Mouse (Mus musculus) stomach, postnatal 0 days (tissue): ENCODE measurements around the gene Aldh1l1.

ENCODE experiments used
- CTCF ChIP-seq: IDR thresholded peaks from 2 replicates; pipeline ENCODE4 v1.5.1; 2016; ENCODE audit warnings: antibody characterized with exemption, low read depth, mild to moderate bottlenecking, moderate library complexity
- EP300 ChIP-seq: optimal IDR thresholded peaks from 2 replicates; pipeline ENCODE3; 2016; ENCODE audit warnings: antibody characterized with exemption

DNA sequence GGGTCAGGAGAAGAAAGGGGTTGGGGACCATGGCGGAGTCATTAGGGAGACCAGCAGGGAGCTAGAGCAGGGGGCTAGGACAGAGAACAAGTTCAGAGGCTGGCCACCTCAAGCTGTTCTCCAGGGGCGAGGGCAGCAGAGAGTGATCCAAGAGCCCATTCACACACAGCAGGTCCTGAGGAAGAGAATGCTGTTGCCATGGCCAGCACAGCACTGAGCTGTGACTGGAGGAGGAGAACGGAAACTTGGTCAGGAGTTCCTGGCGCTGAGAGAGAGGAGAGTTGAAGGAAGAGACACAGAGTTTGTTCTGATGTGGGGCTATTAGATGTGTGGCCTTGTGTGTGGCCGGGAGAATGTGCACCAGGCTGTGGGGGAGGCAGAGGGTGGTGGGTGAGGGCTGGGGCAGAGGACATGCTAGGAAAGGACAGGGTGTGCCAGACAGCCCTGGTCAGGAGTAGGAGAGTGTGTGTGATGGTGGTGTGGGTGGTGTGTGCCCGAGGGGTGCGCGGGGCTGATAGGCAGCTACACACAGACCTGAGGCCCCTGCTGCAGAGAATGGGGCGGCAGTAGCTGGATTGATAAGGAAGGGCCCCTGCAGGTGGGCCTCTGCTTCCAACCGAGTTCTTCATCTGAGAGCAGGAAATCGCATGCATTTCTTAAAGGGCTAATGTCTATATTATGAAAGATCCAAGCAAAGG is 136.7 kb downstream of the Aldh1l1 start:
- TF ChIP-seq CTCF: no peak
- no peak for TF ChIP-seq EP300
